Mouse (Mus musculus) forebrain, embryonic 12.5 days (tissue): ENCODE measurements at regions not wholly inside any gene's neighbourhood (a gene's known extent, or its start where the extent isn't known, plus 50 kb on each side); places are given as distances from the start of the nearest gene placed in this dataset.
A peak's percentile ranks its signal among the peaks of the same experiment; 100 is the strongest.

Experiments
- ATAC-seq: fragments of 200-750 bp; cut with Nextera tagmentation; 2 replicates; pipeline ENCODE4 v1.8.0; 2017; ENCODE audit warnings: moderate TSS enrichment; ENCODE audit not compliant: low FRiP score
- H3K27ac ChIP-seq: fragments of 300-500 bp; sonication (generic); 2 replicates; pipeline ENCODE4 v1.5.1; 2016; ENCODE audit warnings: mild to moderate bottlenecking
- H3K27me3 ChIP-seq: fragments of 300-500 bp; sonication (generic); 2 replicates; pipeline ENCODE4 v1.6.1; 2016; ENCODE audit warnings: mild to moderate bottlenecking
- H3K36me3 ChIP-seq: fragments of 300-500 bp; sonication (generic); replicated peaks from 2 replicates; pipeline ENCODE4 v1.6.1; 2016; ENCODE audit warnings: mild to moderate bottlenecking
- H3K4me1 ChIP-seq: fragments of 300-500 bp; sonication (generic); 2 replicates; pipeline ENCODE4 v1.6.1; 2016
- H3K4me2 ChIP-seq: fragments of 300-500 bp; sonication (generic); 2 replicates; pipeline ENCODE4 v1.6.1; 2016; ENCODE audit warnings: mild to moderate bottlenecking, moderate library complexity
- H3K4me3 ChIP-seq: fragments of 300-500 bp; sonication (generic); replicated peaks from 2 replicates; pipeline ENCODE4 v1.5.1; 2016; ENCODE audit warnings: mild to moderate bottlenecking
- H3K9ac ChIP-seq: fragments of 300-500 bp; sonication (generic); 2 replicates; pipeline ENCODE4 v1.6.1; 2016; ENCODE audit warnings: mild to moderate bottlenecking
- H3K9me3 ChIP-seq: fragments of 300-500 bp; sonication (generic); 2 replicates; pipeline ENCODE4 v1.6.1; 2016
- WGBS: fragments of 180-500 bp; shearing (Covaris S2); methylation state at CpG from one replicate; pipeline ENCODE4 v1.1.7; 2016; 5-methylcytosine and 5-hydroxymethylcytosine counted together

DNA sequence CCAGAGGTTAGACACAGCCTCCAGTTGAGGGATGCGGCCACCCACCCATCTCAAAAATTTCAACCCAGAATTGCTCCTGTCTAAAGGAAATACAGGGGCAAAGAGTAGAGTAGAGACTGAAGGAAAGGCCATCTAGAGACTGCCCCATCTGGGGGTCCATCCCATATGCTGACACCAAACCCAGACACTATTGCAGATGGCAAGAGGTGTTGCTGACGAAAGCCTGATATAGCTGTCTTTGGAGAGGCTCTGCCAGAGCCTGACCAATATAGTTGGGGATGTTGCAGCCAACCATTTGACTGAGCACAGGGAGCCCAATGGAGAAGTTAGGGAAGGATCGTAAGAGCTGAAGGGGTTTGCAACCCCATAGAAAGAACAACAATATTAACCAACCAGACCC is 141.6 kb upstream of the Reg3b start:
- Histone ChIP-seq H3K27ac (no peak overlapping the region), H3K4me2 (no peak overlapping the region), H3K9ac (no peak overlapping the region), H3K27me3 (no peaks in the 10 kb centered on the region), H3K4me3 (no peak overlapping the region), H3K4me1 (no peaks in the 10 kb centered on the region), H3K36me3 (no peaks in the 10 kb centered on the region), H3K9me3 (no peaks in the 10 kb centered on the region)
- WGBS, result 91% methylated on average over 3 of the region's 3 CpGs
- ATAC-seq, result no peak

DNA sequence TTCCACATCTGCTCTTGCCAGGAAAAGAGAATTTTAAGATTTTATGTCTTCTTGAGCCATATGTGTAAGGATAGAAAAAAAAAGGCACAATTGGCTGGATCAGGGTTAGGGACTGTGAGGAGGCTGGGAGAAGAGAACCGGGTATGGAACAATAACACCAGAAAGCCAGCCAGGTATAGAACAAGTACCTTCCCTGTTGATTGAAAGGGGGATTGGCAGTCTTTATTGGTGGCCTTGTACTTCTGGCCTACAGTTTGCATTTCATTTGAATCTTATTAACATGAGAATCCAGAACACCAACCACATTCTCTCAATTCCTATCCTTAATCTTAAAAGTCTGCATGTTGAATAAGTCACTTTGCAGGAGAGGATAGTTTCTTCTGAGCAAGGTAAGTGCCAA is 126.1 kb upstream of the Reg3b start:
- no peaks in the 10 kb centered on the region for H3K9me3 ChIP-seq
- no peaks in the 10 kb centered on the region for H3K27me3 ChIP-seq
- H3K4me2 ChIP-seq, result no peak overlapping the region
- H3K9ac ChIP-seq, result no peak overlapping the region
- 21% methylated on average over 1 of the region's 1 CpGs for WGBS
- H3K27ac ChIP-seq, result peak overlapping the region; percentile 46; the same call in 1 of the 2 replicates
- H3K36me3 ChIP-seq, result no peaks in the 10 kb centered on the region
- peak; percentile 80; the same call in 1 of the 2 replicates for ATAC-seq
- no peaks in the 10 kb centered on the region for H3K4me1 ChIP-seq
- H3K4me3 ChIP-seq, result no peak overlapping the region

DNA sequence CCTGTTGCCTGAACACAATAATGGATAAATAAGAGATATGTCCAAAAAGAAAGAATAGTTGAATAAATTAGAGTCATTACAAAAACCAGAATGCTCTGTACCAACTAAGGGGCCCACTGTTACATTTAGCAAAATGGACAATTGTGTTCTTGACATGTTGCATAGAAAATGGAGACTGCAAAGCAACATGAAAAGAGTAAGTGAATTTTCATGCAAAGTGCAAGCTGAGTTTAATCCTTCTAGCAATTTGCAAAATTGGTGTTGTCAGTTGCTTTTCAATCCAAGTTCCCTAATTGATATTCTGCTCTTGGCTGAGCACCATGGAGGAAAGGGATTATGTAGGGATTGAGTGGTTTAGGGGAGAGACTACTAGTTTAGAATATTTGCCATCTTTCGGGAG is 125.4 kb upstream of the Reg3b start:
- WGBS, result 19% methylated on average over 1 of the region's 1 CpGs
- no peaks in the 10 kb centered on the region for H3K36me3 ChIP-seq

DNA sequence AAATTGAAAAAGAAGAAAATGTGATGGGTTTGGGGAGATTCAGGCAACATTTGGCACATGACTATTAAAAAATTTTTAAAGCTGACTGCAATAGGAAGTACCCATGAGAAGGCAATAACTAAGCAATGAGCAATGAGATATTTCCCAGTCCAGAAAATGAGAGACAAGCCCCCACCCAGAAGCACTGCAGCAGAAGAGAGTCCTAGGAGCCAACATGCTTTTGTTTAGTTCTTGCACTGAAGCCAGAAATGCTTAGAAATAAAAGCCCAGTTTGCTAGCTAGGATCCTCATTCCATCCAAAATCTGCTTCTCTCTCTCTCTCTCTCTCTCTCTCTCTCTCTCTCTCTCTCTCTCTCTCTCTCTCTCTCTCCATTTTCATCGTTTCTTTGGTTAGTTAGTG is 120.4 kb upstream of the Reg3b start:
- no peaks in the 10 kb centered on the region for H3K36me3 ChIP-seq
- no peaks in the 10 kb centered on the region for H3K9me3 ChIP-seq
- H3K4me3 ChIP-seq, result no peak overlapping the region
- no peaks in the 10 kb centered on the region for H3K27me3 ChIP-seq
- no peaks in the 10 kb centered on the region for H3K4me1 ChIP-seq
- H3K9ac ChIP-seq, result no peak overlapping the region
- 79% methylated on average over 1 of the region's 1 CpGs for WGBS
- H3K4me2 ChIP-seq, result no peak overlapping the region
- ATAC-seq, result no peak
- H3K27ac ChIP-seq, result no peak overlapping the region

More for the DNA sequence above, 125.4 kb upstream of the Reg3b start:
- ATAC-seq, result peak; percentile 86; the same call in 1 of the 2 replicates
- Histone ChIP-seq H3K27ac (no peak overlapping the region), H3K4me2 (no peak overlapping the region), H3K27me3 (no peaks in the 10 kb centered on the region), H3K4me3 (no peak overlapping the region), H3K4me1 (no peaks in the 10 kb centered on the region), H3K9ac (no peak overlapping the region), H3K9me3 (no peaks in the 10 kb centered on the region)

DNA sequence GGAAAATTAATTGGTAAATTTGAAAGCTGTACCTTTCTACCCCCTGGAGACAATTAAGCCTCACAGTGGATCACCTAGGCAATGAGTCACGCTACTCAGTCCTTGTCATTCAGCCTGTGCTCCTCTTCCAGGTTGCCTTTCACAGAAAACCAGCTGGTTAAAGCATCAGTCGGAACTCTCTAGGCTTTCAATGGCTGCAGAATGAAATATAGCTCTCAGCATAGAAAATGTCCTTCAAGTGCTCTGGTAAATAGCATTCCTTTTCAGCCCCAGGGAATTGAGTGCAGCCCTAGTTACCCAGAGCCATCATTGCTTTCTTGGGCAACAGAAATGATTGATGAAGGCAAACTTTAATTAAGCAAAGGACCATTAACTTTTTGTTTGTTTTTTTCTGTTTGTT is 119.9 kb upstream of the Reg3b start:
- no peaks in the 10 kb centered on the region for H3K9me3 ChIP-seq
- ATAC-seq, result no peak
- no peak overlapping the region for H3K9ac ChIP-seq
- 36% methylated on average over 2 of the region's 2 CpGs for WGBS
- no peaks in the 10 kb centered on the region for H3K36me3 ChIP-seq
- H3K27ac ChIP-seq, result no peak overlapping the region
- no peaks in the 10 kb centered on the region for H3K27me3 ChIP-seq
- no peak overlapping the region for H3K4me2 ChIP-seq
- H3K4me1 ChIP-seq, result no peaks in the 10 kb centered on the region
- H3K4me3 ChIP-seq, result no peak overlapping the region

DNA sequence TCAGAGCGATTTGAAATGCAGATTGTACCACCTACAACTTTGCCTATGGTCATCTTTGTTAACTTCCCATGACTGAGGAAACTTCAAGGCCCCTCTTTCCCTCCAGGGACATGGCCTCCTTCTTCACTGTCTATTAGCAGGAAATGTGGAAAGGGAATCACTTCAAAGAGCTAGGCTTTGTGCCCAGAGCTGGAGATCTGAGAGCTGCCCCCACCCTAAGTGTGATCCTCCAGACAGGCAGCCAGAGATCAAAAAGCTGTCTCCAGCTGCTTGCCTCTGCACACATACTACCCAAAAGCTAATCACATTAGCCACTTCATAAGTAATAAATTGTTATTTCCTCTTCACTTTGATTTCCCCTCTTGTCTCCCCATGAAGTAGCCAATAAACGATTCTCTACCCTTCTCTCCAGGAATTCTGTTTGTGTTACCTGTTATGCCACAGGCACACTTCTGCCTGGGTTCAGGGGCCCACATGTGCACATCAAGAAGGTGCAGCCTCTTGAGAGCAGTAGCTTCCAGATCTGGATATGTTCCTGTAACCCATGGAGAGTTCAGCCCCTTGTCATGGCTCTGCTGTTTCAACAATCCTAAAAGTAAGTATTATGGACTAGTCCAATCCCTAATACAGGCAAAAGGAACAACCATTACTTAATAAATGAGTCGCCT is 98.4 kb upstream of the Reg3b start:
- WGBS, result 73% methylated on average over 3 of the region's 3 CpGs
- Histone ChIP-seq H3K4me2 (no peak overlapping the region), H3K4me1 (no peaks in the 10 kb centered on the region), H3K4me3 (no peak overlapping the region), H3K9me3 (no peaks in the 10 kb centered on the region), H3K27ac (no peak overlapping the region), H3K27me3 (no peaks in the 10 kb centered on the region), H3K36me3 (no peaks in the 10 kb centered on the region), H3K9ac (no peak overlapping the region)
- ATAC-seq, result no peak

DNA sequence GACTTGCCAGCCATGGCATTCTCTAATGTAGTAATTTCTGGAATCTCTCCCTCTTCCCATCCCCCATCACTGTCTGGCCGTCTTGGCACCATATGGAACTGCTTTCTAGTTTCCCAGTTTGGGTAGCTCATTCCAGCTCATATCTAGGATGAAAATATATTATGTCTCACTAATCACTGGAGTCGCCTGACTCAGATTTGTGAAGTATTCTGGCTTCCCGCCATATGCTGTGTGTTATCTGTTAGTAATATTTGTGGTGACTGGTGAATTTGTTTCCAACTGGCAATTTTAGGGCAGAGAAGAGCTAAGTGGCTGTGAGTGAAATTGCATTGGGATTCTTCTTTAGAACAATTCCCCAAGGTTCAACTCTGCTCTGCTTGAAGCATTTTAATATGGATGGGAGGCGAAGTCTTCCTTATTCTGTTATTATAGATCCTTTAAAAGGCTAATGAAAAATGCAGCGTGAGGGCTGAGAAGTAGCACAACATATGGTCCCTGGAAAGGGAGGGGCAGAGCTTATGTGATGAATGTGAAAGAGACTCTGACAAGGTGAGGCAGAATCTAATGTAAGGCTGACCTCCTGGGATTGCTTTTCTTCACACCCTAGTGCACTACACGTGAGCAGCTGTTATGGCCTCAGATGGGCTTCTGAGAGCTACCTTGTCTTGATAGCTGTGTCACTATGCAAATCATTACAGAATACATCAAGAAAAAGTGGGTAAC is 92.3 kb upstream of the Reg3b start:
- H3K9ac ChIP-seq, result no peak overlapping the region
- H3K4me3 ChIP-seq, result no peak overlapping the region
- H3K4me2 ChIP-seq, result no peak overlapping the region
- peak; percentile 87 for ATAC-seq
- no peak overlapping the region for H3K27ac ChIP-seq
- H3K9me3 ChIP-seq, result no peaks in the 10 kb centered on the region
- no peaks in the 10 kb centered on the region for H3K36me3 ChIP-seq
- H3K27me3 ChIP-seq, result no peaks in the 10 kb centered on the region
- H3K4me1 ChIP-seq, result no peaks in the 10 kb centered on the region
- WGBS, result 72% methylated on average over 6 of the region's 6 CpGs

DNA sequence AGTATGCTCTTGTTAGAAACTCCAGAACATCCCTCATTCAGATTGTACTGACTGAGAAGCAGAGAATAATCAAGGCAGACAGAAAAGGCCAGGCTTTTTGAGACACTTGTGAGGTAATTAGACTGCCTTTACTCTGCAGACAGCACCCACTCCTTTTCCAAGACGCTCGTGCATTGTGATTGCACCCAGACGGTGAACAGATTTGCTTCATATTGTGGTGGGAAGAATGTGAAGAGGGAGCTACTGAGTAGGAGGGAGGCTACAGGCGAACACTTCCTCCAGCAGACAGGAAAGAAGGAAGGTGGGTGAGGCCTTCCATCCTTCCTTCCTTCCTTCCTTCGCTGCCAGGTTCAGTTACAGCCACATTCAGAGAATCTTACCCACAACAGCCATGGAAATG is 89.9 kb upstream of the Reg3b start:
- Histone ChIP-seq H3K9ac (no peak overlapping the region), H3K4me3 (no peak overlapping the region), H3K4me1 (no peaks in the 10 kb centered on the region), H3K27ac (no peak overlapping the region), H3K9me3 (no peaks in the 10 kb centered on the region), H3K27me3 (no peaks in the 10 kb centered on the region), H3K36me3 (no peaks in the 10 kb centered on the region), H3K4me2 (no peak overlapping the region)
- ATAC-seq, result no peak
- WGBS, result 76% methylated on average over 5 of the region's 5 CpGs

DNA sequence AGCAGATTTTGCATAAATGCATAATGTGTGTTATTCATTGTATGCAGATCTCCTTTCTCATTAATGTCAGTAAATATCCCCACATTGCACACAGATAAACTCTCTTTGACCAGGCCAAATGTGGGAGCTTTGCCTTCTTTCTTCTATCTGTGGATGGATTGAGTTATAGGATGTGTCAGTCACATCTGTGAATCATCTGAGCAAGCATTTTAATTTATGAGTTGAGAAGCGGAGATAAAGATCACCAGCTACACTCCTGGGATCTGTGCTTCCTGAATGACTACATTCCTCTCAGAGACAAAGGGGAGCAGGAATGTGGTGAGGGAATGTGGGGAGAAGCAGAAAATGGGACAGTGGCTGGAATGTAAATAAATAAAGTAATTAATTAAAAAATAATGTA is 75.8 kb upstream of the Reg3b start:
- no peak overlapping the region for H3K4me2 ChIP-seq
- H3K9ac ChIP-seq, result no peak overlapping the region
- WGBS, result 56% methylated on average over 1 of the region's 1 CpGs
- no peak overlapping the region for H3K4me3 ChIP-seq
- no peaks in the 10 kb centered on the region for H3K36me3 ChIP-seq
- H3K9me3 ChIP-seq, result no peaks in the 10 kb centered on the region
- H3K4me1 ChIP-seq, result no peaks in the 10 kb centered on the region
- no peaks in the 10 kb centered on the region for H3K27me3 ChIP-seq
- 0 out of 2 replicates have a peak, but pooled peaks have one; percentile 14 for ATAC-seq
- no peak overlapping the region for H3K27ac ChIP-seq

DNA sequence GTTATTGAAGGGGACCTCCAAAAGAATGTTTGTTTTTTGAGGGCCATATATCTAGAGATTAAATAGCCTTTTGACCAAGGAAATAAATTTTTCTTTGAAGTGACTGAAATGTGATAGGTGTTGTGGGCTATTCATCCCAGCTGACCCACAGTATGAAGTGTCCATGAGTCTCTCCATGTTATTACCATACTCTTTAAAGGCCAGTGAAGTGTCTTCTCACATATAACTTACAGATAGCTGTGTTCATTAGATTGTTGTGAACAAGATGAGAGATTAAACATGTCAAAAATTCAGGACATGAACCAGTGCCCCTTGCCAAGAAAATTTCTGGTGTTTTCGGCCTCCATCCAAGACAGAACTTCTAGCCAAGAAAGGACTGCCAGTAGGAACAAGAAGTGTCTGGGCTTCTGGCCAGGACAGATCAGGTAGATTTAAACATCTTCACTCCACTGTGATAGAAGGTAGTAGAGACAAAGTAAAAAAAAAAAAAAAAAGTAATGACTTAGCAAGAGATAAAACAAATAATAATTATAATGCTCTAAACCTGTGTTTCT is 67.2 kb upstream of the Reg3b start:
- ATAC-seq, result no peak

More for the DNA sequence above, 67.2 kb upstream of the Reg3b start:
- no peak overlapping the region for H3K4me2 ChIP-seq
- 92% methylated on average over 1 of the region's 1 CpGs for WGBS
- no peaks in the 10 kb centered on the region for H3K27me3 ChIP-seq
- H3K36me3 ChIP-seq, result no peaks in the 10 kb centered on the region
- no peak overlapping the region for H3K9ac ChIP-seq
- no peak overlapping the region for H3K4me3 ChIP-seq
- no peaks in the 10 kb centered on the region for H3K4me1 ChIP-seq
- no peak overlapping the region for H3K27ac ChIP-seq
- no peaks in the 10 kb centered on the region for H3K9me3 ChIP-seq
